Mouse (Mus musculus) MEL (cell line): ENCODE measurements around the gene Mrvi1.

Experiments
- CHD2 ChIP-seq: IDR thresholded peaks from 2 replicates; pipeline ENCODE4 v1.6.1; 2011; ENCODE audit warnings: low read length, improper control_type of control experiment
- CTCF ChIP-seq, 3 experiments: IDR thresholded peaks in 2 of 3; conservative IDR thresholded peaks in 1 of 3; 2 replicates each; pipeline ENCODE4 v1.5.1; 2011 to 2012; ENCODE audit warnings: low read length in 3 of 3, low read depth in 2 of 3, mild to moderate bottlenecking in 2 of 3, improper control_type of control experiment in 1 of 3, inconsistent platforms in 1 of 3, mixed read lengths in 1 of 3, moderate library complexity in 1 of 3; ENCODE audit not compliant: control insufficient read depth in 1 of 3, insufficient read depth in 1 of 3, poor library complexity in 1 of 3, severe bottlenecking in 1 of 3
- E2F4 ChIP-seq: IDR thresholded peaks from 2 replicates; pipeline ENCODE4 v1.6.1; 2011; ENCODE audit warnings: low read depth, low read length, improper control_type of control experiment, borderline replicate concordance
- EP300 ChIP-seq, 2 experiments: IDR thresholded peaks; 2 replicates each; pipeline ENCODE4 v1.6.1; 2011; ENCODE audit warnings: improper control_type of control experiment in 2 of 2, low read length in 2 of 2, low read depth in 1 of 2, mild to moderate bottlenecking in 1 of 2
- GABPA ChIP-seq: IDR thresholded peaks from 2 replicates; pipeline ENCODE4 v1.6.1; 2012; ENCODE audit warnings: low read depth, mild to moderate bottlenecking, inconsistent platforms, low read length, improper control_type of control experiment, moderate library complexity
- HCFC1 ChIP-seq: IDR thresholded peaks from 2 replicates; pipeline ENCODE4 v1.6.1; 2012; ENCODE audit warnings: low read depth, mild to moderate bottlenecking, inconsistent platforms, low read length, improper control_type of control experiment, moderate library complexity
- MAFK ChIP-seq: IDR thresholded peaks from 2 replicates; pipeline ENCODE4 v1.6.1; 2011; ENCODE audit warnings: low read depth, mild to moderate bottlenecking, low read length, improper control_type of control experiment, borderline replicate concordance
- MXI1 ChIP-seq: IDR thresholded peaks from 2 replicates; pipeline ENCODE4 v1.6.1; 2011; ENCODE audit warnings: mild to moderate bottlenecking, low read depth, low read length, improper control_type of control experiment
- POLR2A ChIP-seq, 2 experiments: IDR thresholded peaks; 2 replicates each; pipeline ENCODE4 v1.6.1; 2011 to 2012; ENCODE audit warnings: low read length in 2 of 2, mild to moderate bottlenecking in 2 of 2, control low read depth in 1 of 2, improper control_type of control experiment in 1 of 2, low read depth in 1 of 2, moderate library complexity in 1 of 2; ENCODE audit not compliant: control insufficient read depth in 1 of 2, insufficient read depth in 1 of 2, poor library complexity in 1 of 2
- USF1 ChIP-seq: IDR thresholded peaks from 2 replicates; pipeline ENCODE4 v1.6.1; 2014; ENCODE audit warnings: low read depth, mild to moderate bottlenecking, inconsistent platforms, low read length, improper control_type of control experiment, moderate library complexity
- ZNF384 ChIP-seq: IDR thresholded peaks from 2 replicates; pipeline ENCODE4 v1.6.1; 2012; ENCODE audit warnings: low read depth, mild to moderate bottlenecking, inconsistent platforms, low read length, improper control_type of control experiment

GRCm38 (mm10) chr7:110848371-110848770, 133.9 kb downstream of the Mrvi1 start:
- TF ChIP-seq HCFC1 = no peak
- no peak for TF ChIP-seq CTCF (IDR thresholded peaks at IDR 0.05 in 2 of 3, conservative IDR thresholded peaks at IDR 0.05 in 1 of 3; ENCODE audit: control insufficient read depth in 1 of 3, insufficient read depth in 1 of 3, low read depth in 2 of 3, low read length in 3 of 3, poor library complexity in 1 of 3, severe bottlenecking in 1 of 3)
- TF ChIP-seq POLR2A (IDR thresholded peaks at IDR 0.05; ENCODE audit: control insufficient read depth in 1 of 2, insufficient read depth in 1 of 2, low read depth in 1 of 2, low read length in 2 of 2, poor library complexity in 1 of 2) = no peak
- TF ChIP-seq CHD2 = no peak
- TF ChIP-seq USF1 = no peak
- TF ChIP-seq EP300 (IDR thresholded peaks at IDR 0.05; ENCODE audit: low read depth in 1 of 2, low read length in 2 of 2) = no peak
- no peak for TF ChIP-seq ZNF384
- no peak for TF ChIP-seq E2F4
- no peak for TF ChIP-seq GABPA
- no peak for TF ChIP-seq MXI1
- no peak for TF ChIP-seq MAFK
